Mouse (Mus musculus): ENCODE results near the gene Mgam.

DNA sequence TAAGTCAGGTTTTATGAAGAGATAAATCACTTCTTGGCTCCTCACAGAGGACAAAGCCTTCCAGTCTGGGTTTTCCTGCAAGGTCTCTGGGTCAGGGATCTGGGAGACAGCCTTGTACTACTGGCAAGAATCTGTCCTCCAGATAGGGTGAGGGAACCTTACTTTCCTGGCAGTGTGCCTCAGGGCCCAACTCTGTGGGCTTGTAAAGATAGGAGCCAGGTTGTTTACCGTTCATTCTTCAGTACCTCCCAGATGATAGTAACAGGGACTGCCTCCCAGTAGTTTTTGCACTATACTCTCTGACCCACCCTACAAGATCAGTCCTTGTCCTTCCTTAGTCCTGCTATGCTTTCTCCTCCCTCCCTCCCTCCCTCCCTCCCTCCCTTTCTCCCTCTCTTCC, 155.0 kb downstream of the Mgam start:
- TF ChIP-seq CTCF (IDR thresholded peaks at IDR 0.05) (no peak), EP300 (IDR thresholded peaks at IDR 0.05) (no peak)
